Mouse (Mus musculus) telencephalon, adult 2 months (tissue): Measurements from ENCODE around the gene Nsd2.
"Not testable (repeated sequence)": the region's sequence is repeated elsewhere in the genome, so short reads cannot be mapped to it uniquely, and the experiment has no call there.

Experiments
- DNase-seq: peaks from one replicate; pipeline ENCODE4 v3.0.0-alpha.2; 2011; ENCODE audit warnings: low read depth, low spot score

The Nsd2 gene

GRCm38 (mm10) chr5:33932413-33932812 lies 111.9 kb downstream of the Nsd2 start:
- DNase-seq, result no peak

- no peak for DNase-seq
Measured at GRCm38 (mm10) chr5:33934081-33934480, 113.6 kb downstream of the Nsd2 start.

GRCm38 (mm10) chr5:33934877-33935276 lies 114.4 kb downstream of the Nsd2 start:
- no peak for DNase-seq

DNA sequence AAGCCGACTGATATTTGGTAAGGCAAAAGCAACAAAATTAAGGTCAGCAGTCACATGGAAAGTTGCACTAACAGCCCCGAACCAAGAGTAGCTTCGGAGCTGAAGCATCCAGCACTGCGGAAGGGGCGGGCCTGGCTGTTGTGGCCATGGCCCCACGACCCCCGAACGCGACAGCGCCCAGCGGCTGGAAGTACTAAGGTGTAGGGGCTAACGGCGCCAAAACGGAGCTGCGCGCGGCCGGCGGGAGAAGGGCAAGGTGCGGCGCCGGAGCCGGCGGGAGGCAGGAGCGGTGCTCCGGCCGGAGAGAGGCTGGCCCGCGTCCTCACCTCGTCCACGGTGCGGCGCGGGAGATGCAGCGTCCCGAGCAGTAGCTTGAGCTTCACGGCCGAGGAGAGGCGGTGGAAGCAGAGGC lies 115.2 kb downstream of the Nsd2 start:
- DNase-seq, result no peak

DNA sequence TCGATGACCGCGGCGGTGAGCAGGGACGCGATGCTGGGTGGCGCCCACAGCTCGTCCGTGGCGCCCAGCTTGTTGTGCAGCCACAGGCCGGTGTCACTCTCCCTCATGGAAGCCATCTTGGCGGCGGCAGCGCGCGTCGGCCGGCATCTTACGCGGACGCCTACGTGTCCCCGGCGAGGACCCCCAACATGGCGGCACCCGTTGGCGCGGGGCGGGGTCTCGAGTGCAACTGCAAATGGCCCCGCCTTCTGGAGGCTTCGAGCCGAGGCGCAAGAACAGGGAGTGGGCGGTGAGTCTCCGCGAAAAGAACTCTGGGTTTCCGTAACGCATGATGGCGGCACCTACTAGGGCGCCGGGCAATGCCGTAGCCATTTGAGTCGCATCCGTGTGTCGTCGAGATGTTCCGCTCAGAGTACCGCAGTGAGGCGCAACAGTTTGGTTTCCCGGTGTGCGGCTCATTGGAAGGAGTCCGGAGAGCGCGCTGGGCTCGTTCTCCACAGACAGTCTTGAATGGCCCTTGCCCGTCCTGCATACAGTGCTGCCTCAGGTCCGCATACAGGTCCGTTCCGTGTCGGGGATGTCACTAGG lies 115.7 kb downstream of the Nsd2 start, which contains the start of gene Nelfa:
Nelfa (minus strand) TSS at position 294 of the 588 bp plus-strand sequence.
- peak; percentile 99 for DNase-seq

GRCm38 (mm10) chr5:33937230-33937629 lies 116.7 kb downstream of the Nsd2 start:
- no peak for DNase-seq

- DNase-seq, result no peak
Measured at GRCm38 (mm10) chr5:33938448-33938847, 117.9 kb downstream of the Nsd2 start.

- DNase-seq, result not testable (repeated sequence)
Measured at GRCm38 (mm10) chr5:33947035-33947434, 126.5 kb downstream of the Nsd2 start.
